Comparison of ENCODE assay signal across 12 mouse cellular contexts in the genomic region with DNA sequence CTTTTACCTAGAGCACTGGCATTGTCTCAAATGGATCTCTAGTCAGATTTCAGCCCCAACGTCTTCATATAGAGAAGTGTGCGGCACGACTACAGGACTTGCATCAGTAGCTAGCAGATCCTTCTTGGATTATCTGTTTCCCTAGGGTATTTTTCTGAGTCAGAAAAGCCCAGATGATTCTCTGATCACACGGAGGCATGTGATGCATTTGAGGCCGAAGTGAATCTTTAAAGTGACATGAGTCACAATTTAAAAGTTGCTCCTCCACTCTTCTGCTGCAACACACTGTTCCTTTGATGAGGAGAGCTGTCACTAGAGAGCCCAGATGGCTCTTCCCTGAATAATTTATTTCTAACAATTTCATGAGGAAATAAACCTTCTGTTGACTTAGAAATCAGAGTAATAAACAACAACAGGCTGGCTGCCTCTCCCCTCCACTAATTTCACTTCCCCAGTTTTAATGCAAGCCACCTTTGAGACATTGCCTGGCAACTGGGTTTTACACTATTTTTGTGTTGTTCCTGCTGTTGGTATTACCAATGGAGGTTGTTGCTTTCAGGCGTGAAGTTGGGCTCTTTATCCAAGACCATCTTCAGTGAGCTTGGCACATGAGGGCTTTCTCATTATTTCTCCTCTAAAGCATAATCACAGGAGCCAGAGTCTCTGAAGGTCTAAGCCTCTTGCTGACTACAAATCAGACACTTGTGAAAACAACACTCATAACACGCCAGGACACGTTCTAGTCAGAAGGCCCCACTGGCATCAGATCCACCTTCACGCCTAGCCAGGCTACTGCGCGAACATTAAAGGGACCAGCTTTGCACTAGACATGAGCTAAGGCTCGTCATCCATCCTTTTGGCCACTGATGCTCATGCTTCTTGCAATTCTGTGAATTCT. TPM values are rescaled to one million over a fixed set of nuclear protein-coding genes. Genes with fewer than 3 reads are reported as not detected.
DNase-seq lines count a peak whose midpoint lies in the region; ATAC-seq and TF ChIP-seq lines count a peak whose summit lies in the region.
"Had no signal": no experiment of that assay in that cellular context is flagged by ENCODE, and none has a peak within 500 bp of the region (broad histone marks: within the 10 kb centered on the region; RNA-seq: fewer than 3 reads in every experiment).

No protein-coding gene starts in this region.

- POLR2A ChIA-PET in Patski (lab: Charles Lee) = interaction anchor here (0.6 kb wide), 1 partner anchor 63 kb away, joined by 3 read pairs; no protein-coding TSS in a partner anchor

- ATAC-seq in midbrain, postnatal 0 days (ENCODE audit: low FRiP score) = peak; percentile 50; the same call in 1 of the 2 replicates
- ATAC-seq in midbrain, embryonic 15.5 days (replicated peaks) = no peak
- ATAC-seq in Patski = peak; percentile 73
- ATAC-seq in neural tube, embryonic 15.5 days (ENCODE audit: low FRiP score) = no peak

- H3K27ac ChIP-seq in midbrain, postnatal 0 days (ENCODE audit: low read depth, low read length) = peak overlapping the region; percentile 59
- no peak overlapping the region for H3K27ac ChIP-seq in midbrain, embryonic 15.5 days
- H3K27ac ChIP-seq in neural tube, embryonic 15.5 days (replicated peaks) = peak overlapping the region; percentile 64; the same call in 1 of the 2 replicates
- H3K27ac ChIP-seq: embryonic facial prominence, embryonic 10.5 days had no signal

- no peak for TF ChIP-seq CTCF in midbrain, postnatal 0 days (IDR thresholded peaks at IDR 0.05)
- no peak for TF ChIP-seq CTCF in Patski (IDR thresholded peaks at IDR 0.05)

- H3K27me3 ChIP-seq in midbrain, postnatal 0 days (ENCODE audit: insufficient read depth, low read length) = no peaks in the 10 kb centered on the region
- no peaks in the 10 kb centered on the region for H3K27me3 ChIP-seq in midbrain, embryonic 15.5 days (replicated peaks)
- no peaks in the 10 kb centered on the region for H3K27me3 ChIP-seq in Patski
- H3K27me3 ChIP-seq in neural tube, embryonic 15.5 days (replicated peaks) = no peaks in the 10 kb centered on the region

- DNase-seq in frontal cortex, postnatal 10 days (ENCODE audit: low spot score in 2 of 2) = peak; percentile 38 to 49
- no peak for DNase-seq in frontal cortex, postnatal 25 days (ENCODE audit: low spot score in 2 of 2)
- peak; percentile 60 for DNase-seq in midbrain, postnatal 0 days (ENCODE audit: low spot score)
- peak; percentile 75 for DNase-seq in Patski (ENCODE audit: low read depth, low spot score)
- DNase-seq in embryo, embryonic 10.5 days (ENCODE audit: low spot score) = no peak
- DNase-seq: cerebellum, adult 8-10 months; kidney, adult 18-20 months; spleen, adult 18-20 months had no signal

- no peak overlapping the region for H3K9ac ChIP-seq in midbrain, postnatal 0 days (replicated peaks; ENCODE audit: low read length, poor library complexity, severe bottlenecking)
- no peak overlapping the region for H3K9ac ChIP-seq in midbrain, embryonic 15.5 days
- H3K9ac ChIP-seq in neural tube, embryonic 15.5 days (replicated peaks) = no peak overlapping the region

- in situ Hi-C loops in Patski (cut with MboI; ENCODE audit: low pct_unique_long_range_greater_than_20kb) = no loop called here

- H3K9me3 ChIP-seq in midbrain, postnatal 0 days (ENCODE audit: low read length) = no peaks in the 10 kb centered on the region
- H3K9me3 ChIP-seq in midbrain, embryonic 15.5 days = no peaks in the 10 kb centered on the region
- H3K9me3 ChIP-seq in neural tube, embryonic 15.5 days (replicated peaks) = no peaks in the 10 kb centered on the region
- H3K9me3 ChIP-seq: embryonic facial prominence, embryonic 10.5 days had no signal

- 0 out of 2 replicates have a peak, but pooled peaks cover 2% of the 10 kb centered on the region for H3K4me1 ChIP-seq in midbrain, postnatal 0 days (ENCODE audit: insufficient read depth, low read length)
- H3K4me1 ChIP-seq in midbrain, embryonic 15.5 days = peaks cover 26% of the 10 kb centered on the region
- H3K4me1 ChIP-seq in neural tube, embryonic 15.5 days = peaks cover 20% of the 10 kb centered on the region; the same call in 1 of the 2 replicates
- H3K4me1 ChIP-seq: embryonic facial prominence, embryonic 10.5 days had no signal

- 64% methylated on average over 12 of the region's 12 CpGs for WGBS in midbrain, postnatal 0 days
- WGBS in midbrain, embryonic 15.5 days = 69% methylated on average over 12 of the region's 12 CpGs
- 70% methylated on average over 12 of the region's 12 CpGs for WGBS in neural tube, embryonic 15.5 days

- no peaks in the 10 kb centered on the region for H3K36me3 ChIP-seq in midbrain, postnatal 0 days (ENCODE audit: insufficient read depth, low read length)
- no peaks in the 10 kb centered on the region for H3K36me3 ChIP-seq in midbrain, embryonic 15.5 days (replicated peaks)
- no peaks in the 10 kb centered on the region for H3K36me3 ChIP-seq in neural tube, embryonic 15.5 days
- H3K36me3 ChIP-seq: embryonic facial prominence, embryonic 10.5 days had no signal

- CTCF ChIA-PET in Patski (lab: Charles Lee) = interaction anchor here (0.6 to 1.8 kb wide), 6 partner anchors 10 to 48 kb away, joined by 3 to 6 read pairs (median 3); a partner anchor contains a TSS

- H3K4me2 ChIP-seq in midbrain, postnatal 0 days (ENCODE audit: low read depth, low read length, poor library complexity, severe bottlenecking) = no peak overlapping the region
- H3K4me2 ChIP-seq in midbrain, embryonic 15.5 days = no peak overlapping the region
- H3K4me2 ChIP-seq in neural tube, embryonic 15.5 days = no peak overlapping the region

- H3K4me3 ChIP-seq in midbrain, postnatal 0 days (ENCODE audit: low read depth, low read length) = no peak overlapping the region
- no peak overlapping the region for H3K4me3 ChIP-seq in midbrain, embryonic 15.5 days
- H3K4me3 ChIP-seq in neural tube, embryonic 15.5 days (replicated peaks) = no peak overlapping the region
- H3K4me3 ChIP-seq: embryonic facial prominence, embryonic 10.5 days had no signal

RNA-seq across cellular contexts. Expression of a gene that starts 48.5 kb away (rescaled TPM):
- total RNA-seq in midbrain, postnatal 0 days (2014; rRNA removed) = 974 and 976 TPM in 2 replicates
- 1,518 and 1,519 TPM in 2 replicates for polyA plus RNA-seq in midbrain, postnatal 0 days (2015; fragmentation: Nextera tagmentation; extraction: Ambion mirVana)
- polyA plus RNA-seq in midbrain, embryonic 15.5 days (2015; fragmentation: Nextera tagmentation; extraction: Ambion mirVana) = 862 and 895 TPM in 2 replicates
- 1,016 TPM for polyA plus RNA-seq in Patski (2021)
- polyA plus RNA-seq in neural tube, embryonic 15.5 days (2015; fragmentation: Nextera tagmentation; extraction: Ambion mirVana) = 686 and 775 TPM in 2 replicates
- total RNA-seq: hematopoietic stem cell, adult 5-6 weeks had no signal

Comparison
In these comparisons a context has a peak if more than half of its experiments do, and no peak if none do; other contexts are left out.
1. DNase-seq: peak in frontal cortex, postnatal 10 days (2 of 2), midbrain, postnatal 0 days (single experiment) and Patski (single experiment); none in frontal cortex, postnatal 25 days (0 of 2) and embryo, embryonic 10.5 days (single experiment).
2. ATAC-seq: peak in midbrain, postnatal 0 days (single experiment) and Patski (single experiment); none in midbrain, embryonic 15.5 days (single experiment) and neural tube, embryonic 15.5 days (single experiment).